Mouse (Mus musculus) kidney, adult 18-20 months (tissue): ENCODE data around the gene Slc15a3.

Experiments used
- DNase-seq: peaks from one replicate; pipeline ENCODE4 v3.0.0; 2021

The Slc15a3 gene

GRCm38 (mm10) chr19:10839010-10839892, at the start of gene Slc15a3:
Slc15a3 (plus strand) TSS chr19:10839727.
- no peak for DNase-seq

GRCm38 (mm10) chr19:10790323-10790722, 49.2 kb upstream of the Slc15a3 start:
- DNase-seq: no peak

GRCm38 (mm10) chr19:10793044-10793443, 46.5 kb upstream of the Slc15a3 start:
- DNase-seq: no peak

- no peak for DNase-seq
Observed at GRCm38 (mm10) chr19:10794916-10795315, 44.6 kb upstream of the Slc15a3 start.

DNA sequence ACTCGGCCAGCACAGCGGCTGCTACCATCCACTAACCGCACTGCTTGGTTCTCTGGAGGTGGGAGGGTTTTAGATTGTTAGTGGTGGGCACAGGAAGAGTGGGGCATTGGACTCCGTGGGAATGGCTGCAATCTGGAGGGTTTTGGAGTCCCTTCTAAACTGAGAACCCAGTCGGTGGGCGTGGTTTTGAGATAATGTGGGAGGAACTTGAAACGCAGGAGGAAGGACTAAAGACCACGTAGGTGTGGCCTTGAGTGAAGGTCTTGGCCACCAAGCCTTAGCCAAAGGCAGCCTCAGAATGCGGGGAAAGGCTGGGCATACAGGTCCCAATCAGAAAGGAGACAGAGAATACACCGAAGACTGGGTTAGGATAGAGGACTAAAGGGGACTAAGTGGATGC, 41.0 kb upstream of the Slc15a3 start:
- DNase-seq: no peak

- no peak for DNase-seq
Observed at GRCm38 (mm10) chr19:10799155-10799554, 40.4 kb upstream of the Slc15a3 start.

GRCm38 (mm10) chr19:10801070-10801469, 38.5 kb upstream of the Slc15a3 start:
- DNase-seq: no peak

GRCm38 (mm10) chr19:10801906-10802305, 37.6 kb upstream of the Slc15a3 start:
- no peak for DNase-seq

DNA sequence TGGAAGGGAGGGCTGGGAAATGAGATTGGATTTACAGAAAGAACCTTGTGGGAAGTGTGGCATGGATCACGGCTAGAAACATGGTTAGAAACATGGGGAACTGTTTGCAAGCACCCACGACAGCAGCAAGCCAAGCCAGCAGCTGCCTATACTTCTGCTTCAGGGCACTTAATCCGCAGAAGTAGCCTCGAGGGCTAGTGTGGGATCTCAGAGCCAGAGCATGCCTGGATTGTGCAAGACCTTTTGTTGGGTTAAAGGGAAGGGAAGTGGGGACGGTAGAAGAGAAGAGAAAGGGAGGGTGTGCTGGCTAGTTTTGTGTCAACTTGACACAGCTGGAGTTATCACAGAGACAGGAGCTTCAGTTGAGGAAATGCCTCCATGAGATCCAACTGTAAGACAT, 35.8 kb upstream of the Slc15a3 start:
- no peak for DNase-seq

DNA sequence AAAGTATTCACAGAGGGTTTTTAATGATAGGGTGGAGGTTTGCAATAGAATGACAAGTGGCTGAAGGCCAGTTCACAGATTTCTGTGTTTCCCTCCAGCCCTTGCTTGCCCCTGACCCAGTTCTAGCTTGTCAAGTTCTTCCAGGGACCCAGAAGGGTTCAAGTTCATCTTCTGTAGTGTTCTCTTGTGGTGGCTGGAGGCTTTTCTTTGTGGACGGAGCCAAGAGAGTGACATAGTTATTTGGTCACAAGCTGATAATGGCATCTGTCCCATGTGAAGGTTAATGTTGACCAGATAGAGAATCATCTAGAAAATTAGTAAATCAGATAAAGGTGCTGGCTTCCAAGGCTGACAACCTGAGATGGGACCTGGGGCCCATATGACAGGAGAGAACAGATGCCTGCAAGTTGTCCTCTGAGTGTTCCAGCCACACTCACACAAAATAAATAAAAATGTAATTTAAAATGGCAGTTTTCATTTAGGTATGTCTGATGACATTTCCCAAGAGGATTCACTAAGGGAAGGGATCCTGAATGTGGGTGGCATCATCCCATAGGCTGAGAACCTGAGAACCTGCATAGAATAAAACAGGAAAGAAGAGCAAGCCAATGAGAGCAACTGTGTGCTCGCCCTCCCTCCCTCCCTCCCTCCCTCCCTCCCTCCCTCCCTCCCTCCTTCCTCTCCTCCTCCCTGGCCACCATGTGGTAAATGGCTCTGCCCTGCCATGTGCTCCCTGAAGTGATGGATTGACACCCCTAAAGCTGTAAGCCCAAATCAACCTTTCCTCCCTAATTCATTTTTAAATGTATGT, 34.5 kb upstream of the Slc15a3 start:
- no peak for DNase-seq

- no peak for DNase-seq
Observed at GRCm38 (mm10) chr19:10805661-10806285, 33.8 kb upstream of the Slc15a3 start.

- no peak for DNase-seq
Observed at GRCm38 (mm10) chr19:10808524-10809233, 30.8 kb upstream of the Slc15a3 start.

GRCm38 (mm10) chr19:10809428-10810175, 29.9 kb upstream of the Slc15a3 start:
- no peak for DNase-seq

GRCm38 (mm10) chr19:10810176-10810492, 29.4 kb upstream of the Slc15a3 start:
- DNase-seq: no peak

DNA sequence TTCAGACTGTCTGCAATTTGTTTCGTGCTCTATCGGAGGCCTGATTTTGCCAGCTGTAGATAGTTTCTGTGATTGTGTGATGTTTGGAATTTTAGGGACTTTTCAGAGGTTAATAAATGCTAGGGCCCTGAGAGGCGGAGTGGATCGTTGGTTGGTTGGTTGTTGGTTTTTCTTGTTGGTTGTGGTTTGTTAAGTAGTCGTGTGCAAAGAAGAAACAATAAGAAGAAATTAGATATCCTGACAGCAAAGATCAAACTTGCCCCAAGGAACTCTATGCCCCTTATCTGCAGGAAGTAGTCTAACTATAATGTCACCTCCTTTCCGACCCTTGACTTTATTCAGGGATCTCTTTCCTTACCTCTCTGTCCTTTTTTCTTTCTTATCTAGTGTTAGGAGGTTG, 28.1 kb upstream of the Slc15a3 start:
- DNase-seq: no peak

- DNase-seq: no peak
Observed at GRCm38 (mm10) chr19:10813039-10813438, 26.5 kb upstream of the Slc15a3 start.

GRCm38 (mm10) chr19:10813905-10814304, 25.6 kb upstream of the Slc15a3 start:
- DNase-seq: no peak

DNA sequence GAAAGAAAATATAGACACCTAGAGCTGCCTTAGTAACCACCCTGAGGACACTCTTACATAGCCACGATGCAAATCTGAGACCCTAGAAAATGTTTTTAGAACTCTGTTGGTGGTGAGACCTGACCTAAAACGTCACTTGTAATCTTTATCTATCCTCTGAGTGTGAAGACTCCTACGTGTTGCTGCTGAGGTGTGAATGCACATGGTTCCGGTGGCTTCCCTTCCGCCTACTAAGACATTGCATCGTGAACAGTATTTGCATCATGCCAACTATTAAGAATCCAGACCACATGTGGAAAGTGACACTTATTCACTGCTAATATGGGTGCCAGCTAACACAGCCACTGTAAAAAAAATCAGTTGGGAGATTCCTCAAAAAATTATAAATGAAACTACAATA, 23.7 kb upstream of the Slc15a3 start:
- DNase-seq: no peak

GRCm38 (mm10) chr19:10816462-10816861, 23.1 kb upstream of the Slc15a3 start:
- DNase-seq: no peak

DNA sequence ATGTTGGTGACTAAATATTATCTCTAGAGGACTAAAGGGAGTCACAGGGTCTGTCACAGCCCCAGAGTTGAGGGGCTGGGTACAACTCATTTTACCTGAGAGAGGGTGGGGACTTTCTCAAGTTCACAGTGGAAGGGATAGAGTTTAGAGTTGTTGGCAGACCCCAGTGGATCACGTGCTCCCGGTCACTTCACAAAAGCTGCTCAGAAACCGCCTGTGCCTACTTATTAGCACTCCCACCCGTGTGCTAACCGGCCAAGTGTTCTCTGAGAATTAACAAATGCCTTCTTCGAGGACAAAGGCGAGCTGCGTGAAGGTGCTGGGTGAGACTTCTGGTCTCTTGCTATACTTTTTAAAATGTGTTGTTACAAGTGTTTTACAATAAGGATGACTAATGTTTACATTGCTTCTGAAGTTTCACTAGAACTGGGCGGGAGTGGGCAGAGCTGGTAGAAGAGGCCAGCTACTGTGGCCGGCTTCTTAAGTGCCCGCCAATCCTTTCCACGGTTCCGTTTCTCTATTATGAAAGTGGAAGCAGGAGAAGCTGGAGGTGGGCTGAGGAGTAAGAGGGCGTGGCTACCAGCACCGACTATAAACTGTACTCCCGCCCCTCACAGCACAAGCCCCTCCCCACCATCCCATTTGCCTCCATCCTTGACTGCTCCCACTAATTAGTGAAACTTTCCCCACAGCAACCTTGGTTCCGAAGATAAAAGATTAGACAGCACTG, 21.1 kb upstream of the Slc15a3 start:
- DNase-seq: peak; percentile 11

DNA sequence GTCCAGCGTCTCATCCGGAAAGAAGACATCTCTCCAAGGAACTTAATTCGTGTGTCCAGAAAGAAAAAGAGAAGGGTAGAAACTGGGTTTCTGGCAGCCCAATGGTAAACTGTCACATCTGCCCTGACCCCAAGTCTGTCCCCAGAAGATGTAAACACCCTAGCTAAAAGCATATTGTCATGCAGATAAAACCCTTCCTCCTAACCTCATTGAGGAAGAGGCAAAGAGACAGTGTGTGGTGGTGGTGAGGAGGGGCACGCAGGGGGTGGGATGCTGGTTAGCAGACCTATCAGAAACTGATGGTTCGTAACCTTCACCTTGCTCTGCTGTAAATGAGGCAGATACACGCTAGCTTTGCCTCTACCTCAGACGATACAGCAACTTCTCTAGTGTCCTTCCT, 18.2 kb upstream of the Slc15a3 start:
- DNase-seq: no peak

- DNase-seq: no peak
Observed at GRCm38 (mm10) chr19:10822534-10822933, 17.0 kb upstream of the Slc15a3 start.
